Mouse (Mus musculus) layer of hippocampus, postnatal 36 days (tissue): ENCODE measurements around the gene Crispld2. TPM values are rescaled to one million over a fixed set of nuclear protein-coding genes. Genes with fewer than 3 reads are reported as not detected.

Experiments used
- DNase-seq, 2 experiments: peaks; one replicate each; pipeline ENCODE4 v3.0.0; 2022
- total RNA-seq, 2 experiments: library from RNA; stranded (reverse); gene quantifications; 2 replicates each; pipeline ENCODE4 v1.2.3; 2021

Crispld2 gene
- total RNA-seq, 2 experiments from 2014 or later: 1.6 to 2.0 TPM

GRCm38 (mm10) chr8:120001712-120002111, 9.5 kb downstream of the Crispld2 start:
- no peak for DNase-seq

GRCm38 (mm10) chr8:120002348-120002747, 10.1 kb downstream of the Crispld2 start:
- no peak for DNase-seq

- DNase-seq: no peak
Measured at GRCm38 (mm10) chr8:120004154-120004702, 12.0 kb downstream of the Crispld2 start.

- no peak for DNase-seq
Measured at GRCm38 (mm10) chr8:120004705-120005381, 12.6 kb downstream of the Crispld2 start.

- no peak for DNase-seq
Measured at GRCm38 (mm10) chr8:120006645-120007160, 14.5 kb downstream of the Crispld2 start.

- DNase-seq: no peak
Measured at GRCm38 (mm10) chr8:120007178-120007577, 14.9 kb downstream of the Crispld2 start.

GRCm38 (mm10) chr8:120009284-120009683, 17.0 kb downstream of the Crispld2 start:
- no peak for DNase-seq

- no peak for DNase-seq
Measured at GRCm38 (mm10) chr8:120012491-120012890, 20.3 kb downstream of the Crispld2 start.

- DNase-seq: no peak
Measured at GRCm38 (mm10) chr8:120012927-120013326, 20.7 kb downstream of the Crispld2 start.

GRCm38 (mm10) chr8:120014267-120015023, 22.2 kb downstream of the Crispld2 start:
- no peak for DNase-seq

GRCm38 (mm10) chr8:120015916-120016315, 23.7 kb downstream of the Crispld2 start:
- no peak for DNase-seq

- no peak for DNase-seq
Measured at GRCm38 (mm10) chr8:120016424-120016823, 24.2 kb downstream of the Crispld2 start.

- no peak for DNase-seq
Measured at GRCm38 (mm10) chr8:120017349-120017748, 25.1 kb downstream of the Crispld2 start.

- DNase-seq: no peak
Measured at GRCm38 (mm10) chr8:120017786-120018185, 25.5 kb downstream of the Crispld2 start.

GRCm38 (mm10) chr8:120018379-120018778, 26.1 kb downstream of the Crispld2 start:
- DNase-seq: no peak

- DNase-seq: no peak
Measured at GRCm38 (mm10) chr8:120019297-120019696, 27.1 kb downstream of the Crispld2 start.

- DNase-seq: no peak
Measured at GRCm38 (mm10) chr8:120020298-120020697, 28.1 kb downstream of the Crispld2 start.

GRCm38 (mm10) chr8:120026199-120026598, 34.0 kb downstream of the Crispld2 start:
- no peak for DNase-seq

GRCm38 (mm10) chr8:120026991-120027390, 34.8 kb downstream of the Crispld2 start:
- no peak for DNase-seq

- DNase-seq: no peak
Measured at GRCm38 (mm10) chr8:120030447-120030846, 38.2 kb downstream of the Crispld2 start.

GRCm38 (mm10) chr8:120032549-120033208, 40.4 kb downstream of the Crispld2 start:
- DNase-seq: no peak

- DNase-seq: no peak
Measured at GRCm38 (mm10) chr8:120034471-120034870, 42.2 kb downstream of the Crispld2 start.

GRCm38 (mm10) chr8:120036111-120036510, 43.9 kb downstream of the Crispld2 start:
- no peak for DNase-seq
